Mouse (Mus musculus) kidney, adult 2 months (tissue): ENCODE data around the gene Nudt19. TPM values are rescaled to one million over a fixed set of nuclear protein-coding genes. Genes with fewer than 3 reads are reported as not detected.

Experiments
- DNase-seq: peaks from one replicate; pipeline ENCODE4 v3.0.0; 2021
- H3K27ac ChIP-seq: fragments of 200-500 bp; 2 replicates; pipeline ENCODE4 v1.5.1; 2012; ENCODE audit warnings: low read depth, low read length, control low read depth, inconsistent platforms; ENCODE audit not compliant: insufficient read depth
- H3K27me3 ChIP-seq: fragments of 200-500 bp; replicated peaks from 2 replicates; pipeline ENCODE4 v1.6.1; 2012; ENCODE audit warnings: mild to moderate bottlenecking, moderate library complexity, low read length, inconsistent platforms; ENCODE audit not compliant: control insufficient read depth, insufficient read depth
- H3K36me3 ChIP-seq: fragments of 200-500 bp; 2 replicates; pipeline ENCODE4 v1.6.1; 2012; ENCODE audit warnings: mild to moderate bottlenecking, moderate library complexity, low read length, inconsistent platforms; ENCODE audit not compliant: control insufficient read depth, insufficient read depth
- H3K4me1 ChIP-seq: fragments of 200-500 bp; 2 replicates; pipeline ENCODE4 v1.6.1; 2011; ENCODE audit warnings: low read length; ENCODE audit not compliant: control insufficient read depth, insufficient read depth
- H3K4me3 ChIP-seq: fragments of 200-500 bp; 2 replicates; pipeline ENCODE4 v1.5.1; 2011; ENCODE audit warnings: mild to moderate bottlenecking, low read depth, low read length, control low read depth; ENCODE audit not compliant: insufficient read depth
- CTCF ChIP-seq: fragments of 200-500 bp; conservative IDR thresholded peaks from 2 replicates; pipeline ENCODE4 v1.5.1; 2011; ENCODE audit warnings: low read depth, mild to moderate bottlenecking, control low read depth, low read length, moderate library complexity, mixed read lengths; ENCODE audit not compliant: insufficient read depth, insufficient read length
- POLR2A ChIP-seq: fragments of 200-500 bp; IDR thresholded peaks from one replicate; pipeline ENCODE4 v1.6.1; 2011; ENCODE audit warnings: low read depth, low read length, control low read depth
- WGBS: fragments of 180-500 bp; shearing (Covaris S2); methylation state at CpG from one replicate; pipeline ENCODE4 v1.1.7; 2018; 5-methylcytosine and 5-hydroxymethylcytosine counted together
- polyA plus RNA-seq: library from polyadenylated mRNA; depleted of rRNA; stranded (reverse); fragments of >200 nt; gene quantifications from 2 replicates; pipeline ENCODE4 v1.2.3, GENCODE M21; 2012; rRNA removed

The Nudt19 gene
- polyA plus RNA-seq, 1 experiment, result 170 TPM

- DNase-seq, result no peak
- TF ChIP-seq POLR2A, result no peak
- H3K36me3 ChIP-seq, result no peaks in the 10 kb centered on the region
- no peaks in the 10 kb centered on the region for H3K27me3 ChIP-seq
- peaks cover 2% of the 10 kb centered on the region; the same call in 1 of the 2 replicates for H3K4me1 ChIP-seq
- no peak overlapping the region for H3K27ac ChIP-seq
- no peak overlapping the region for H3K4me3 ChIP-seq
- 83% methylated on average over 3 of the region's 3 CpGs for WGBS
Measured at GRCm38 (mm10) chr7:35530026-35530425, 26.1 kb downstream of the Nudt19 start.

DNA sequence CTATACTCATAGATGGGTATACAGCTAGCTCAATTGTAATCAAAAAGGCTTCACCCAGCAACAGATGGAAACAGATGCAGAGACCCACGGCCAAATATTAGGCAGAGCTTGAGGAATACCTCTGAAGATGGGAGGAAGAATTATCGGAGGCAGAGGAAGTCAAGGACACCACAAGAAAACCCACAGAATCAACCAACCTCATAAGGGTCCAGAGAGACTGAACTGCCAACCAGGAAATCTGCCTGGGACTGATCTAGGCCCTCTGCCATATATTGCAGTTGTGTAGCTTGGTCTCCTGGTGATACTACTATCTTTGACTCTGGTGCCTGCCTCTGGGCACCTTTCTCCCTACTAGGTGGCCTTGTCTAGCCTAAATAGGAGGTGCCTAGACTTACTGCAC, 29.3 kb downstream of the Nudt19 start:
- H3K4me3 ChIP-seq, result no peak overlapping the region
- no peak for TF ChIP-seq POLR2A
- TF ChIP-seq CTCF, result no peak
- H3K27me3 ChIP-seq, result no peaks in the 10 kb centered on the region
- 89% methylated on average over 2 of the region's 2 CpGs for WGBS
- H3K36me3 ChIP-seq, result no peaks in the 10 kb centered on the region
- H3K27ac ChIP-seq, result no peak overlapping the region
- peaks cover 2% of the 10 kb centered on the region; the same call in 1 of the 2 replicates for H3K4me1 ChIP-seq
- DNase-seq, result no peak

DNA sequence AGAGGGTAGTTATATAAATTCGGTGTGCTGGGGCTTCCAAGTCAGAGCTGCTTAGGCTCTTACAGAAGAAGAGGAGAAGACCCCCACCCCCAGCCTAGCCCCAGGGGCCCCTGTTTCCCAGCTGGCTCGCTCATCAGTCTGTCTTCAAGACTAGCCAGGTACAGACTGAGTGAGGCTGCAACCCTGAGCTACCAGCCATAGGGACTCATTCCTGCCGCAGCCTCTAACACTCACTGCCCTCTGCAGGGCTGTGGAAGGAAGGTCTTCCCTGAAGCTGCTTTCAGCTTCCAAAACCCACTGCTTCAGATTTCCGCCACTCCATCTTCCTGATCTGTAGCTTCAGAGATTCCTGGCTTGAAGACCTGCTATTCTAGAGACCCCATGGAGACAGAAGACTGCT, 54.1 kb downstream of the Nudt19 start:
- H3K27me3 ChIP-seq, result no peaks in the 10 kb centered on the region
- TF ChIP-seq CTCF (peak; percentile 55; the same call in 1 of the 2 replicates), POLR2A (no peak)
- WGBS, result 29% methylated on average over 4 of the region's 4 CpGs
- H3K36me3 ChIP-seq, result no peaks in the 10 kb centered on the region
- no peak overlapping the region for H3K27ac ChIP-seq
- peak; percentile 14 for DNase-seq
- no peaks in the 10 kb centered on the region for H3K4me1 ChIP-seq
- no peak overlapping the region for H3K4me3 ChIP-seq

- Histone ChIP-seq H3K4me1 (no peaks in the 10 kb centered on the region), H3K27me3 (0 out of 2 replicates have a peak, but pooled peaks cover 1% of the 10 kb centered on the region), H3K27ac (no peak overlapping the region), H3K4me3 (no peak overlapping the region), H3K36me3 (no peaks in the 10 kb centered on the region)
- DNase-seq, result no peak
- TF ChIP-seq CTCF, result no peak
- TF ChIP-seq POLR2A, result no peak
- WGBS, result 97% methylated on average over 2 of the region's 2 CpGs
Measured at GRCm38 (mm10) chr7:35497516-35497915, 58.6 kb downstream of the Nudt19 start.

Other genes starting within 250 kb of the Nudt19 start
- 4.2 and 5.3 TPM in 2 replicates for gene Gpatch1, start 237.9 kb downstream of the Nudt19 start, polyA plus RNA-seq
- gene Rhpn2, start 222.1 kb downstream of the Nudt19 start, polyA plus RNA-seq, result 7.5 and 8.7 TPM in 2 replicates
- gene Faap24, start 159.5 kb downstream of the Nudt19 start, polyA plus RNA-seq, result 4.3 and 4.8 TPM in 2 replicates
- 24.4 and 29.5 TPM in 2 replicates for gene Cep89, start 159.3 kb downstream of the Nudt19 start, polyA plus RNA-seq
- 329 and 355 TPM in 2 replicates for gene Slc7a9, start 107.5 kb downstream of the Nudt19 start, polyA plus RNA-seq
- gene Tdrd12, start 18.6 kb downstream of the Nudt19 start, polyA plus RNA-seq, result 0.25 and 0.33 TPM in 2 replicates
- gene Rgs9bp, start 29.3 kb upstream of the Nudt19 start, polyA plus RNA-seq, result 0.14 and 0.18 TPM in 2 replicates
- gene Ankrd27, start 29.9 kb upstream of the Nudt19 start, polyA plus RNA-seq, result 18.3 and 19.1 TPM in 2 replicates
- 56.9 and 57.4 TPM in 2 replicates for gene Pdcd5, start 91.2 kb upstream of the Nudt19 start, polyA plus RNA-seq
- gene Dpy19l3, start 198.2 kb upstream of the Nudt19 start, polyA plus RNA-seq, result 5.8 and 6.7 TPM in 2 replicates
- gene Zfp507, start 246.7 kb upstream of the Nudt19 start, polyA plus RNA-seq, result 6.4 and 7.0 TPM in 2 replicates